Mouse (Mus musculus) regulatory T cell (primary cell): ENCODE data around the gene Rpap3.

Experiments used
- in situ Hi-C: fragments of 300-600 bp; cut with MboI, MseI; formaldehyde crosslinking; loops from one replicate; pipeline ENCODE4 v1.15.1; 2025; ENCODE audit warnings: high pct_unique_total_duplicates

Rpap3 gene

DNA sequence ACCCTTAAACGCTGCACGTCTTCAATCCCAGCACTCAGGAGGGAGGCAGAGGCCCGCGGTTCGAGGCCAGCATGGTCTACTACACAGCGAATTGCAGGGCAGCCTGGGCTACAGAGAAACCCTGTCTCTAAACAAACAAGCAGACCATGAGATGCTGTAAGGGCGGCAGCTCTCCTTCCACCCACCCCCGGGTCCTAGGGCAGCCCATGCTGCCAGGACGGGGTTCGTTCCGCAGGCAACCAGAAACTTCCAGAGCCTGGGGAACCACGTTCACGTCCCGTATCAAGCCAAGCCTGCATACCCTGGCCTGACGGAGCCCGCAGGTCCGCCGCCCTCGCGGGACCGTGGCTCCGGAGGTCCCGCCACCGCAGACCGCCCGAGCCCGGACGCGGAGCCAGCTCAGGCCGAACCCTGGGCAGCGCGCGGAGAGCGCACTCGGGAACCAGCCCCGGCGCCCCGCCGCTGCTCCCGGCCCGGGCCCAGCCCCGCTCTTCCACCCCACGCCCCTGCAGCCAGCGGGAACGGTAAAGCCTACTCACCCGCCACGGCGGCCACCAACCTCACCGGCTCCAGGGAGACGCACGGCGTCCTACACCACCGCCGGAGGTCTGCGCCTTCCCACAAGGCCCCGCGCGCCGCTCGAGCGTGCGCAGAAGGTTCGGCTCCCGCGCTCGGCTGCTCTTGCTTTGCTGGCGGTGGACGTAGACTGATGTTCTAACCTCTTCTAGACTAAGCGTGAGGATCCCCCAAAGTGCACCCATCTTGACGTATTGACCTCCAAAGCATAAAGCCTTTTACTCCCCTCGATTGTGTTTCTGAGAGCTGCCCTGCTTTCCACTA is at the start of gene Rpap3:
Rpap3 (minus strand) TSS at position 615 of the 840 bp plus-strand sequence.
- in situ Hi-C loops, result no loop called here

DNA sequence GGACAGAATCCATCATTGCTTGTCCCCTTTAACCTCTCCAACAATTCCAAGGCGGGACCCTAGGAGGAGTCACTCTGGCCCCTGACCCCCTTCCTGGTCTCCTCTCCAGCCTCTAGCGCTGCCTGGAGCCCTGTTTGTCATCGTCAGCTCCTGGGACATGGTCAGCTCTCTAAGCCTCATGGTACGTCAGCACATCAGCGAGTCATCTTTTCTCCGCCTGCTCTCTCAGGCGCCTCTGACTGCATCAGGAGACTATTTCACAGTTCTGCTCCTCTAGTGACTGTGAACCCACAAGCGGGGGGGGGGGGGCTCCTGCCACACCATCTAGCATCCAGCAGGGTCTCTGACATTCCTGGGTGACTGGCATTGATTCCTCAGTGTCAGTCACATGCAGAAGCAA is 49.7 kb upstream of the Rpap3 start:
- in situ Hi-C loops, result loop anchor here (5.0 kb wide), 1 partner anchor 88 kb away; no protein-coding TSS in a partner anchor

DNA sequence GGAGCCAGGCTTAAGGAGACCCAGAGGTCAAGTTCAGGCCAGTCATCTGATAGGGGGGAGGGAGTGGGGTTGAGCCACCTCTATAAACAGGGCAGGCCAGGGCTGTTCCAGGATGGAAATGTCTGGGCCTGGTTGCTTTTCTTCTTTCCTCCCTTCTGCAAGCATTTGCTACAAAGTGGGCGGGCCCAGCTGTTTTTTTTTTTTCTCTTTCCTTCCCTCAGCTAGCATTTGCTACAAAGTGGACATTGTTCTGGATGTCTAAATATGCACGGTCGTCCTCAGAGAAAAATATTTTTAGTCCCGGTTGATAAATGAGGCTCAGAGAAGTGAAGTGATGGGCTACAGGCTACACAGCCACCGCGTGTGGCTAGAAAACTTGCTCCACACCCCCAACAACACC is 48.9 kb upstream of the Rpap3 start:
- in situ Hi-C loops, result no loop called here

DNA sequence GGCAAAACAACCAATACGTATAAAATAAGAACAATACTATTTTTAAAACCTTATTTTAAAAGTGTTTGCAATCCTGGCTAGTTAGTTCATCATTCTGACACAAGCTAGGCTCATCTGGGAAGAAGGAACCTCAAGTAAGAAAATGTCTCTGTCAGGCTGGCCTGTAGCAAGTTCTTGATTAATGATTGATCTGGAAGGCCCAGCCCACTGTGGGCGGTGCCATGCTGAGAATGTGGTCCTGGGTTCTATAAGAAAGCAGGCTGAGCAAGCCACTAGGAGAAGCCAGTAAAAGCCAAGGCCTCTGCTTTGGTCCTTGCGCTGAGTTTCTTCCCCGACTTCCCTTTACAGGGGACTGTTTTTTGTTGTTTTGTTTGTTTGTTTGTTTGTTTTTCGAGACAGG is 46.9 kb upstream of the Rpap3 start:
- in situ Hi-C loops, result no loop called here

- in situ Hi-C loops, result no loop called here
Measured at GRCm38 (mm10) chr15:97751676-97752075, 46.1 kb upstream of the Rpap3 start.

DNA sequence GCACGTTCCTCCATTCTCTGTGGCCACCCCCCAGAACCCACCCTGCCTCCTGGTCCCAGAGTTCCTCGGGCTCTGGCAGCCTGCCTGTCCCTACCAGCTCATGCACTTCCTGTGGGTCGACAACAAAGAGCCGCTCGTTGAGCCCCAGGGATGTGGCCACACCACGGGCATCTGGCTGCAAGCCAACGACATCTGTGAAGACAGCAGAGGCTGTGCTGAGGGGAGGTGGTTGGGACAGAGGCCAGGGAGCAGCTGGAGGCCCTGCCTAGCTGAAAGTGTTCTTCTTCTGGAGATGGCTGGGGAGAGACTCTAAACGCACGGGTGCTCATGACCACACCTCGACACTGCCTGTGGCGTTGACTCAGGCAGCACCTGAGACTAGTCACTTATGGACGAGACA is 45.1 kb upstream of the Rpap3 start:
- in situ Hi-C loops, result no loop called here

DNA sequence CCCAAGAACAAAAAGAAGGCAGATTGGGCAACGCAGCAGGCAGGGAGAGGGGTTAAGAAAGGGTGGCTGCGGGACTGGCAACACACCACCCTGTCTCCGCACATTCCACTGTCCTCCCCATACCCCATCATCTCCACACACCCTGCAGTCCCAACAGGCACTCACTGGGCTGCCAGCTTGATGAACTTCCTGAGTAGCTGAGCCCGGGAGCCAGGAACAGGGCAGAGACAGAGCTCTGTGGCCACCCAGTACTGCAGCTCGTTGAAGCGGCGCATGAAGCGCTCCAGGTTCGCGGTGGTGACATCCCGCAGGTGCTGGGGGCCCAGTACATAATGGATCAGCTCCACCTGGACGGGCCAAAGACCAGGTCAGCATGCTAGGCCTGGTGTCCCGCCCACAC is 44.2 kb upstream of the Rpap3 start:
- in situ Hi-C loops, result no loop called here

DNA sequence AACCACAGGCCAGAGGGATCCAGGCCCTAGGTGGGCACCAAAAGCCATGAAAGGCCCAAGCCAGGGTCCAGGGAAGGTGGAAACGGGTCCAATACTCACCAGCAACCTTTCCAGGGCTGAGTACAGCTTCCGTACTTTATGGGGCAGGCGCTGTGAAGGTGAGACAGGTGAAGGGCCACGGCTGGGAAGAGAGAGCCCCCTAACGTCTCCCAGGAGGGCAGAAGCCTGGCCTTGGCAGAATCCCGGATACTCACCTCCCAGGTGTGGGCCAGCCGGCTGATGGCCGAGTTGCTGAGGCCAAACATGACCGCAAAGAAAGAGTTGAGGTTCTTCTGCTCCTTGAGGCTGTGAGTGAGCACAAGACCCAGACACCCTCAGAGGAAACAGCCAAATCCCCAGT is 43.8 kb upstream of the Rpap3 start:
- in situ Hi-C loops, result no loop called here

GRCm38 (mm10) chr15:97748964-97749363 is 43.3 kb upstream of the Rpap3 start:
- in situ Hi-C loops, result no loop called here

DNA sequence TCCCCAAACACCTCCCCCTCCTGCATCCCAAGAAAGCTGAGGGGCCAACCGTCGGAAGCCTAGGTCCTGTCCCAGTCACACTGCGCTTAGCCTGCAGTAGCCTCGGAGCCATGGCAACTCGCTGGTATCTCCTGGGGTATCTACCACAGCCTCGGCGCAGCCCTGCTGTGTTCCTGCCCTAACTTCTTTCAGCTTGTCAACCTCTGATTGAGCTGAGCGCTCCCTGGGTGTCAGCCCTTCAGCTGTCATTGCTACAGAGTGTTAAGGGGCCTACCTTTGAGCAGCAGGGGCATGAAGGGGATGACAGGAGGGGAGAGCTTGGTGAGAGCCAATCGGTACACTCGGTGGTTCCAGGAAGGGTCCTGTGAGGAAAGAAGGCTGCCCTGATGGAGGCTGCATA is 42.7 kb upstream of the Rpap3 start:
- in situ Hi-C loops, result no loop called here

- in situ Hi-C loops, result no loop called here
Measured at GRCm38 (mm10) chr15:97747486-97747885, 41.9 kb upstream of the Rpap3 start.

- in situ Hi-C loops, result no loop called here
Measured at GRCm38 (mm10) chr15:97746748-97747147, 41.1 kb upstream of the Rpap3 start.

- in situ Hi-C loops, result no loop called here
Measured at GRCm38 (mm10) chr15:97746278-97746677, 40.7 kb upstream of the Rpap3 start.

DNA sequence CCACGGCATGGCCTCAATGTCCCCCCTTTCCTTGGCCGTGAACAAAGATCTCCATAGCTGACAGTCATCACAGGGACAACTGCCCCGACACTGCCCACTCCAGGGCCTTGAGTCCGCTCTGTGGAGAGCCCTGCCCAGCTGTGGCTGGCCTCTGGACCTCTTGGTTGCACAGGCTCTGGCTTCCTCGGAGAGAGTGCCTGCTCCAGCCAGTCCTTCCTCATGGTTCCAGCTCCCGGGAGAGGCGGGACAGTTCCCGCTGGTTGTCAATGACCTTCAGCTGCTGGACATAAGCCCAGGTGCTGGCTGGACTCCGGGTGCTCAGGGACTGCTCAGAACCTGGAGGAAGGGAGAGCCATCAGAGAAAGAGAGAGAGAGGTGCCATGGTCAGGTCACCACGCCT is 39.7 kb upstream of the Rpap3 start:
- in situ Hi-C loops, result no loop called here

GRCm38 (mm10) chr15:97744930-97745329 is 39.3 kb upstream of the Rpap3 start:
- in situ Hi-C loops, result no loop called here

GRCm38 (mm10) chr15:97743961-97744525 is 38.4 kb upstream of the Rpap3 start:
- in situ Hi-C loops, result no loop called here

DNA sequence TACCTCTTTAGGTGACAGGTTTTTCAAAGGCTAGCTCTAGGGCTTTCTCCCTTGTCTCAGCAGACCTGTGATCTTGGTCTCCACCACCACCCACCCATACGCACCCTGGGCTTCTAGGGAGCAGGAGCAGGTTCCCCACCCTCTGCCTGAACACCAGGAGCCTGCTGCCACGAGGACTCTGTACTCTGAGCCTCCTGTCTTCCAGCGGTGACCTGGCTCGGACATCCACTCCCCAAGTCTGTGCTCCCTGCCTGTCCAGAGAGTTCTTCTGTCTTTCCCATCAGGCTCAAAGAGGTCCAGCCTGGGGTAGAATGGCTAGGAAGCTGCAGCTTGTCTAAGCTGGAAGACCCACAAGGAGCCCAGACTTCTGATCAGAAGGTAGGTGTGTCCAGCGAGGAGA is 37.6 kb upstream of the Rpap3 start:
- in situ Hi-C loops, result no loop called here

DNA sequence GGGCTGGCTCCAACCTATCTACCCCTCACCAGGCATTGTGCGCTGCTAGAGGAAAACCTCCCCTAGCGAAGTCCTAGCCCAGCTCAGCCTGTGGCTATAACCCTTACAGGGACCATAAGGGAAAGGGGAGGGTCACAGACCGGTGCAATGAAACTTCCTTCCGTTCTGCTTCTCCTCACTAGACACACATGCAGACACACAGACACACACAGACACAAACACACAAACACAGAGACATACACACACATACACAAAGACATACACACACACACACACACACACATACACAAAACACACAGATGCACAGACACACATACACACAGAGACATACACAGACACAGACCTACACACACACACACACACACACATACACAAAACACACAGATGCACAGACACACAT is 37.0 kb upstream of the Rpap3 start:
- in situ Hi-C loops, result no loop called here

GRCm38 (mm10) chr15:97742074-97742473 is 36.4 kb upstream of the Rpap3 start:
- in situ Hi-C loops, result no loop called here

DNA sequence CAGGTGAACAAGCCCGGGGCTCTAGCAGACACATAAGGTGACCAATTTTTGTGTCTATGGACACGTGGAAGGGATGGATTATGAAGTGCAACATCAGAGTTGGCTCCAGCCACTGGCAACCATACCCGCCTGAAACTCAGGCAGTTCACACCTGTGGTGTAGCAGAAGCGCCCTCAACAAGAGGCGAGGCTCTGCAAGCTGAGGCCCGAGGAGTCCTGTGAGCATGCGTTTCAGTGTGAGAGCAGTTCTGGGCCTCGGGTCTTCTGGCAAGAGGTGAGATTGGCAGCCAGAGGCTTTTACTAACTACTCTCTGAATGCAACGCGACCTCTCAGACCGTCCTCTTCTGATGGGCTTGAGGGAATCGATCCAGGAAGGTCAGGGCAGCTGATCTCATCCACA is 36.0 kb upstream of the Rpap3 start:
- in situ Hi-C loops, result no loop called here

GRCm38 (mm10) chr15:97740283-97740732 is 34.7 kb upstream of the Rpap3 start:
- in situ Hi-C loops, result no loop called here

DNA sequence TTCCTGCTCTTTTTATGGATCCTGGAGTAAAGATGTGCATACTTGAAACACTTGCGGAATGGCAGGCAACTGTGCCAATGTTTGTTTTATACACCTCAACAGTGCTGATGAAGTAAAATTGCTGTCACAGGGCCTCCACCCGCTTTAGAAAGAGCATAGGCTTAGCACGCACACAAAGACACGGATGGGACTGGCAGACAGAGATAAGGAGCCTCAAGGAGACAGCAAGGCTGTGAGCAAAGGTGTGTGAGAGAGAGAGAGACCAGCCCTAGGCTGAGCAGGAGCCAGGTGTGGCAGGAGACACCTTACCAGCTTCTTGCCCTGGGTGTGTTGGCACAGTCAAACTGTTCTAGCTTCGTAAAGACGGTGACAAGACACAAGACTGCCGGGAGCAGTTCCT is 33.3 kb upstream of the Rpap3 start:
- in situ Hi-C loops, result no loop called here

- in situ Hi-C loops, result no loop called here
Measured at GRCm38 (mm10) chr15:97731988-97732387, 26.4 kb upstream of the Rpap3 start.
